Mouse (Mus musculus) layer of hippocampus, adult 6 months (tissue): ENCODE data around the gene Mucl3. TPM values are rescaled to one million over a fixed set of nuclear protein-coding genes. Genes with fewer than 3 reads are reported as not detected.

ENCODE experiments used
- long read RNA-seq, 2 experiments: library from polyadenylated mRNA; unstranded; transcript quantifications; one replicate each; pipeline ENCODE4 v2.0.0; 2019 to 2020
- polyA plus RNA-seq: library from polyadenylated mRNA; unstranded; fragments of <200 nt; fragmentation: Nextera tagmentation; gene quantifications from 2 replicates; pipeline ENCODE4 v1.2.3, GENCODE M21; 2021

Mucl3 gene
- polyA plus RNA-seq = not detected in 2 replicates
- long read RNA-seq, experiment 1 = 0 reads
- long read RNA-seq, experiment 2 = 0 reads

DNA sequence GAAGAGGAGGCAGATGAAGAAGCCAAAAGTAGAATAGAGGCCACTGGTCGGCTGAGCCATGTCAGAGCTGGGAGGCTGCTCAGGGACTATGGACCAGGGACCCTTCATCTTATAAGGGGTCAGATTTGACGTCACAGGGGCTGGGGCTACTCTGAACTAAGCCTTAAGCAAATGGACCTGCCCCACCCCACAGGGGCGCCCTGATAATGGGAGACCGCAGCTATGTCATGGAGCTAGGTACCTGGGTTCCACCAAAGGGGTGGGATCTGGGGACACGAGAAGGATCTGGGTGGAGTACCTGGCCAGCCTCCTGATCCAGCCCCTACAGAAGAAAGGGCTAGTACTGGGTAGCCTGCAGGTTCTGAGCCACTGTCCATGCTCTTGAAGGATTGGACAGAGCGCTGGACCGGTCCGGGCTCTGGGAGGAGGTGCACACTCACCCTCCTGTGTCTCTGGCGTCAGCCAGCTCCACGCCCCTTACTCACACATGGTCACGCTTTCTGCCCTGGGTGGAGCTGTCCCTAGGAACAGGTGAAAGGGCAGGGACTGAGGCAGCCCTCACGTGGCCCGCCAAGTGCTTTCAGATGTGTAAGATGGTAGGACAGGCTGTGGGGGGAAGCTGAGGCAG lies at the start of gene Mucl3:
Gene Mucl3, minus strand, starts transcription at position 87 of the 628 bp plus-strand sequence.

DNA sequence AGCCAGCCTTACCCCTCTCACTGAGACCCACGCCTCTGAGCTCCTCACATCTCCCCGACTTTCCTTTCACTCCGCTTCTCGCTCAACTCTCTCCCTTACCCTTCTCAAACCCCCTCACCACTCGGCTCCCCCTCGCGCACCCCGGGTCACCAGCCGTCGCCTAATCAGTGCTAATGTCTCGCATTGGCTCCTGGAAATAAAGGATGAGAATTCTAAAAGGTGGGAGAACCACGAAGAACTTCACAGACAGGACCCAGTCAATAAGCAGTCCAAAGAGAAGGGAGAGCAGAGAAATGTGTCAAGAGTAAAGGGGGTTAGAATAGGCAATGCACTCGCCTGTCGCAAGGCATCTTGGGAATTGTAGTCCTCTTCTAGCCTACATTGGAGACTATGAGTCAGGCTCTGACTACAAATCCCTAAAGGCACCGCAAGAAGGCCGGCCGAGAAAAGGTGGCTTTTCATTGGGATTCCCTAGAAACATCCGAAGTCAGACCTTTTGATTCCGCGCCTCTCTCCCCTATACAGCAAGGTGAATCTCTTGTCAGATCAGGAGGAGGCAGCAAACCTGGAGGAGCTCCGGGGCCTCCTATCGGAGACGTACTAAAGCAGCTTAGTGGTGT lies 30.0 kb upstream of the Mucl3 start, which contains the start of gene Gtf2h4:
Gene Gtf2h4, minus strand, starts transcription at position 324 of the 620 bp plus-strand sequence.

DNA sequence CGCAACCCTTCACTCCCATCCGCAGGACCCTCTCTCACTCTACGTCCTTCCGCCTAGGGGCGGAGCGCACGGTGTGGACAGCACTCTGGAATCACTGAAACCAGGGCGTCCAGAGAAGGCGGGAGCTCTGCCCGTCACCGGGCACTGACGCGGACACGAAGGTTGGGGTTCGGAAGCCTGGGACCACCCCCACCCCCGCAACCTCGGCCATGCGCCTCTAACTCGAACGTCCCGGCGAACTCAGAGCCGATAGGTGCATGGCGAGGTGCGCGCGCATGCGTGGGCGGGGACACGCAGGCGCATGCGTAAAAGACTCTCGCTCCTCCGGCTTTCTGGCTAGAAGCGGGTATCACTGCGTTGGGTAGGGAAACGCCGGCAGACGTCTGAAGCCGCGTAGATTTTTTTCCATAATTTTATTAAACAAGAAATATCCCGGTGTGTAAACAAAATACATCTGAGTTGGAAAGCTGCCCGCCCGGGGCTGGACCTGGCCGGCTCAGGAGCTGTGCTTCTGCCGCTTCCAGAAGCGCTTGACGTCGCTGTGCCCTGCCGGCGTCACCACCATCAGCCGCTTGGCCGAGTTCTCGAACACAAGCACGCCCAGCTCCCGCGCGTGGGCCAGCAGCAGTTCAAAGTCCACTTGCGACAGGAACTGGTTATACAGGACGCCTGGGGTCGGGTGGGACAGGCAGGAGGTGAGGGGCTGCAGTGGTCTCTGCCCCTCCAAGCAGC lies 24.0 kb upstream of the Mucl3 start, which contains the start of gene Vars2:
Gene Vars2, minus strand, starts transcription at position 259 of the 732 bp plus-strand sequence.

DNA sequence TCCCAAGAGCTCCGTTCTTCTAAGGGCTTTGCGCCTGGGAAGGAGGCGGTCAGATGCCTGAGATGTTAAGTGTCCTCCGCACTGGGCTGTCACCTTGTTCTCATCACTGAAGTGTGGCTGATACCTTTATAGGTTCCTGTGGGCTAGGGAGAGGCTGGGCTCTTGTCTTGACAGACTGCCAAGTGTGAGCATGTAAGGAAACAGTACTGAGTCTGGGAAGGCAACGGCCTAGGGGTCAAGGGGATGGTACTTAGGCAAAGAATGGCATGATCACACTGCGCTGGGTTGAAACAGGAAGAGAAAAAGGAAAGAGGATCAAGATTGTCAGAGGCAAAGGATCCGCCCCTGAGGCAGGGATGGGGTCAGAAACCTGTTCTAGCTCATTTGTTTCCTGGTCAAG lies 17.0 kb downstream of the Mucl3 start, which contains the start of gene Gm9573:
Gene Gm9573, minus strand, starts transcription at position 101 of the 400 bp plus-strand sequence.

DNA sequence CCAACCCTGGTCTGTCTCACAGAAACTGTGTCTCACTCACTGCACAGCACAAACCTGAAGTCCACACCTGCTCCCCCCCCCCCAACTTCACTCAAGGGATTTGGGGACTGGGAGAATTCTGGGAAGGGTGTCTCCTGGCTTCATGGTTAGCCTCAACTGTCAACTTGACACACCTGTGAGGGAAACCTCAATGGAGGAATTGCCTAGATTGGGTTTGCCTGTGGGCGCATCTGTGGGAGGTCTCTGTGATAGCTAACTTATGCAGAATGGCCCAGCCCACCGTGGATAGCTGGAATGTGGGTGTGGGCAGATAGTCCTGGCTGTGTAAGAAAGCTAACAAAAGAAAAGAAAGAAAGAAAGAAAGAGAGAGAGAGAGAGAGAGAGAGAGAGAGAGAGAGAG lies 42.2 kb downstream of the Mucl3 start, which contains the start of gene Sfta2:
Gene Sfta2, plus strand, starts transcription at position 301 of the 400 bp plus-strand sequence.

Other genes starting within 250 kb of the Mucl3 start
- gene H2-Q6, start 218.8 kb downstream of the Mucl3 start, polyA plus RNA-seq = 1.2 and 1.6 TPM in 2 replicates
- 2.5 and 2.7 TPM in 2 replicates for gene H2-Q7, start 204.5 kb downstream of the Mucl3 start, polyA plus RNA-seq
- not detected in 2 replicates for gene H2-Q10, start 173.6 kb downstream of the Mucl3 start, polyA plus RNA-seq
- not detected in 2 replicates for gene Pou5f1, start 137.7 kb downstream of the Mucl3 start, polyA plus RNA-seq
- 4.4 and 6.9 TPM in 2 replicates for gene Tcf19, start 126.9 kb downstream of the Mucl3 start, polyA plus RNA-seq
- 0.92 and 1.5 TPM in 2 replicates for gene Cchcr1, start 126.6 kb downstream of the Mucl3 start, polyA plus RNA-seq
- not detected in 2 replicates for gene Psors1c2, start 110.5 kb downstream of the Mucl3 start, polyA plus RNA-seq
- 0.31 and 0.38 TPM in 2 replicates for gene Cdsn, start 91.6 kb downstream of the Mucl3 start, polyA plus RNA-seq
- 0.11 TPM in 1 of 2 replicates, not detected in the other for gene 2300002M23Rik, start 76.2 kb downstream of the Mucl3 start, polyA plus RNA-seq
- gene Sfta2, start 42.1 kb downstream of the Mucl3 start, polyA plus RNA-seq = not detected in 2 replicates
- gene Gm9573, start 17.1 kb downstream of the Mucl3 start, polyA plus RNA-seq = not detected in 2 replicates
- gene Vars2, start 23.9 kb upstream of the Mucl3 start, polyA plus RNA-seq = 2.7 and 3.8 TPM in 2 replicates
- gene Gtf2h4, start 30.0 kb upstream of the Mucl3 start, polyA plus RNA-seq = 28.3 and 28.8 TPM in 2 replicates
- gene Ddr1, start 60.9 kb upstream of the Mucl3 start, polyA plus RNA-seq = 19.8 and 22.8 TPM in 2 replicates
- gene Ier3, start 178.0 kb upstream of the Mucl3 start, polyA plus RNA-seq = 6.3 and 7.1 TPM in 2 replicates
- 109 and 126 TPM in 2 replicates for gene Flot1, start 179.5 kb upstream of the Mucl3 start, polyA plus RNA-seq
- 614 and 636 TPM in 2 replicates for gene Tubb5, start 194.6 kb upstream of the Mucl3 start, polyA plus RNA-seq
- 1.6 and 3.2 TPM in 2 replicates for gene Mdc1, start 197.8 kb upstream of the Mucl3 start, polyA plus RNA-seq
- 3.1 and 3.5 TPM in 2 replicates for gene Nrm, start 217.6 kb upstream of the Mucl3 start, polyA plus RNA-seq
- gene Ppp1r18, start 221.9 kb upstream of the Mucl3 start, polyA plus RNA-seq = 1.6 and 1.8 TPM in 2 replicates
- gene Dhx16, start 236.1 kb upstream of the Mucl3 start, polyA plus RNA-seq = 8.7 and 8.9 TPM in 2 replicates